Mouse (Mus musculus): Measurements from ENCODE around the gene Adcy1. TPM values are rescaled to one million over a fixed set of nuclear protein-coding genes. Genes with fewer than 3 reads are reported as not detected.

Adcy1 gene
- polyA plus RNA-seq, 1 experiment from 2014 or later, result 1.6 TPM

GRCm38 (mm10) chr11:7194432-7195311 is 131.4 kb downstream of the Adcy1 start:
- H3K27ac ChIP-seq, result no peak overlapping the region
- H3K36me3 ChIP-seq (ENCODE audit: poor library complexity, severe bottlenecking), result no peaks in the 10 kb centered on the region
- 97% methylated on average over 10 of the region's 10 CpGs for WGBS
- H3K9me3 ChIP-seq (replicated peaks), result no peaks in the 10 kb centered on the region; the same call in 1 of the 2 replicates
- no peak overlapping the region for H3K4me3 ChIP-seq
- H3K4me2 ChIP-seq, result no peak overlapping the region
- H3K4me1 ChIP-seq, result no peaks in the 10 kb centered on the region
- no peaks in the 10 kb centered on the region for H3K27me3 ChIP-seq
- no peak for ATAC-seq
- H3K9ac ChIP-seq, result no peak overlapping the region

GRCm38 (mm10) chr11:7195312-7195685 is 132.0 kb downstream of the Adcy1 start:
- H3K4me1 ChIP-seq, result no peaks in the 10 kb centered on the region
- no peaks in the 10 kb centered on the region for H3K36me3 ChIP-seq (ENCODE audit: poor library complexity, severe bottlenecking)
- no peak overlapping the region for H3K27ac ChIP-seq
- ATAC-seq, result no peak
- WGBS, result 89% methylated on average over 4 of the region's 4 CpGs
- H3K4me2 ChIP-seq, result no peak overlapping the region
- no peaks in the 10 kb centered on the region for H3K27me3 ChIP-seq
- H3K4me3 ChIP-seq, result no peak overlapping the region
- no peak overlapping the region for H3K9ac ChIP-seq
- no peaks in the 10 kb centered on the region; the same call in 1 of the 2 replicates for H3K9me3 ChIP-seq (replicated peaks)

GRCm38 (mm10) chr11:7197491-7197941 is 134.2 kb downstream of the Adcy1 start, which contains the start of gene Igfbp1:
TSS of gene Igfbp1 (plus strand) at chr11:7197782.
- WGBS, result 20% methylated on average over 12 of the region's 12 CpGs
- ATAC-seq, result no peak
- no peak within 1 kb of the TSS for H3K9ac ChIP-seq

GRCm38 (mm10) chr11:7198006-7198405 is 134.7 kb downstream of the Adcy1 start:
- 85% methylated on average over 19 of the region's 19 CpGs for WGBS
- no peak for ATAC-seq

More at GRCm38 (mm10) chr11:7197491-7197941, 134.2 kb downstream of the Adcy1 start, which contains the start of gene Igfbp1:
- Histone ChIP-seq H3K4me1 (no peaks in the 10 kb centered on the region), H3K36me3 (ENCODE audit: poor library complexity, severe bottlenecking) (no peaks in the 10 kb centered on the region), H3K4me2 (no peak within 1 kb of the TSS), H3K27me3 (no peaks in the 10 kb centered on the region), H3K27ac (no peak within 1 kb of the TSS), H3K4me3 (no peak within 1 kb of the TSS), H3K9me3 (replicated peaks) (no peaks in the 10 kb centered on the region; the same call in 1 of the 2 replicates)

GRCm38 (mm10) chr11:7198481-7199256 is 135.4 kb downstream of the Adcy1 start:
- Histone ChIP-seq H3K9me3 (replicated peaks) (no peaks in the 10 kb centered on the region; the same call in 1 of the 2 replicates), H3K27ac (no peak overlapping the region), H3K4me3 (no peak overlapping the region), H3K36me3 (ENCODE audit: poor library complexity, severe bottlenecking) (no peaks in the 10 kb centered on the region), H3K4me2 (no peak overlapping the region), H3K4me1 (no peaks in the 10 kb centered on the region), H3K27me3 (no peaks in the 10 kb centered on the region), H3K9ac (no peak overlapping the region)
- 85% methylated on average over 10 of the region's 10 CpGs for WGBS
- ATAC-seq, result no peak

More at GRCm38 (mm10) chr11:7198006-7198405, 134.7 kb downstream of the Adcy1 start:
- no peak overlapping the region for H3K4me2 ChIP-seq
- no peak overlapping the region for H3K9ac ChIP-seq
- H3K27ac ChIP-seq, result no peak overlapping the region
- no peaks in the 10 kb centered on the region for H3K27me3 ChIP-seq
- no peaks in the 10 kb centered on the region; the same call in 1 of the 2 replicates for H3K9me3 ChIP-seq (replicated peaks)
- no peak overlapping the region for H3K4me3 ChIP-seq
- H3K36me3 ChIP-seq (ENCODE audit: poor library complexity, severe bottlenecking), result no peaks in the 10 kb centered on the region
- no peaks in the 10 kb centered on the region for H3K4me1 ChIP-seq

- Histone ChIP-seq H3K9ac (no peak overlapping the region), H3K4me2 (no peak overlapping the region), H3K27ac (no peak overlapping the region), H3K4me1 (no peaks in the 10 kb centered on the region), H3K27me3 (no peaks in the 10 kb centered on the region), H3K36me3 (ENCODE audit: poor library complexity, severe bottlenecking) (no peaks in the 10 kb centered on the region), H3K9me3 (replicated peaks) (no peaks in the 10 kb centered on the region; the same call in 1 of the 2 replicates), H3K4me3 (no peak overlapping the region)
- peak; percentile 36; the same call in 1 of the 2 replicates for ATAC-seq
- 56% methylated on average over 14 of the region's 14 CpGs for WGBS
Measured at GRCm38 (mm10) chr11:7199736-7200392, 136.6 kb downstream of the Adcy1 start.

GRCm38 (mm10) chr11:7200393-7200783 is 137.1 kb downstream of the Adcy1 start:
- H3K27ac ChIP-seq, result no peak overlapping the region
- H3K4me3 ChIP-seq, result no peak overlapping the region
- WGBS, result 82% methylated on average over 9 of the region's 9 CpGs
- H3K27me3 ChIP-seq, result no peaks in the 10 kb centered on the region
- no peaks in the 10 kb centered on the region for H3K36me3 ChIP-seq (ENCODE audit: poor library complexity, severe bottlenecking)
- no peak for ATAC-seq
- no peaks in the 10 kb centered on the region for H3K9me3 ChIP-seq (replicated peaks)
- no peak overlapping the region for H3K9ac ChIP-seq
- H3K4me2 ChIP-seq, result no peak overlapping the region
- no peaks in the 10 kb centered on the region for H3K4me1 ChIP-seq

- no peak overlapping the region for H3K9ac ChIP-seq
- H3K27me3 ChIP-seq, result no peaks in the 10 kb centered on the region
- H3K36me3 ChIP-seq (ENCODE audit: poor library complexity, severe bottlenecking), result no peaks in the 10 kb centered on the region
- no peak for ATAC-seq
- no peak overlapping the region for H3K27ac ChIP-seq
- no peaks in the 10 kb centered on the region for H3K4me1 ChIP-seq
- no peak overlapping the region for H3K4me3 ChIP-seq
- H3K9me3 ChIP-seq (replicated peaks), result no peaks in the 10 kb centered on the region
- 86% methylated on average over 7 of the region's 7 CpGs for WGBS
- H3K4me2 ChIP-seq, result no peak overlapping the region
Measured at GRCm38 (mm10) chr11:7202206-7202605, 138.9 kb downstream of the Adcy1 start.

GRCm38 (mm10) chr11:7203846-7204245 is 140.6 kb downstream of the Adcy1 start:
- Histone ChIP-seq H3K4me3 (no peak overlapping the region), H3K4me2 (no peak overlapping the region), H3K4me1 (no peaks in the 10 kb centered on the region), H3K27ac (no peak overlapping the region), H3K9me3 (replicated peaks) (no peaks in the 10 kb centered on the region), H3K36me3 (ENCODE audit: poor library complexity, severe bottlenecking) (no peaks in the 10 kb centered on the region), H3K27me3 (no peaks in the 10 kb centered on the region), H3K9ac (no peak overlapping the region)
- no peak for ATAC-seq
- WGBS, result 90% methylated on average over 9 of the region's 9 CpGs

GRCm38 (mm10) chr11:7210343-7210742 is 147.1 kb downstream of the Adcy1 start:
- no peak for ATAC-seq
- no peak overlapping the region for H3K9ac ChIP-seq
- H3K27me3 ChIP-seq, result peaks cover 33% of the 10 kb centered on the region
- WGBS, result 22% methylated on average over 6 of the region's 6 CpGs
- H3K36me3 ChIP-seq (ENCODE audit: poor library complexity, severe bottlenecking), result no peaks in the 10 kb centered on the region
- H3K4me2 ChIP-seq, result no peak overlapping the region
- no peak overlapping the region for H3K4me3 ChIP-seq
- H3K9me3 ChIP-seq (replicated peaks), result no peaks in the 10 kb centered on the region
- peaks cover 22% of the 10 kb centered on the region for H3K4me1 ChIP-seq
- H3K27ac ChIP-seq, result no peak overlapping the region

- 35% methylated on average over 9 of the region's 9 CpGs for WGBS
- no peak overlapping the region for H3K4me2 ChIP-seq
- peaks cover 22% of the 10 kb centered on the region for H3K4me1 ChIP-seq
- H3K27me3 ChIP-seq, result peaks cover 33% of the 10 kb centered on the region
- ATAC-seq, result no peak
- H3K9me3 ChIP-seq (replicated peaks), result no peaks in the 10 kb centered on the region
- no peak overlapping the region for H3K4me3 ChIP-seq
- no peak overlapping the region for H3K9ac ChIP-seq
- no peak overlapping the region for H3K27ac ChIP-seq
- H3K36me3 ChIP-seq (ENCODE audit: poor library complexity, severe bottlenecking), result no peaks in the 10 kb centered on the region
Measured at GRCm38 (mm10) chr11:7211211-7211610, 147.9 kb downstream of the Adcy1 start.
